Mouse (Mus musculus) retina, postnatal 7 days (tissue): ENCODE measurements around the gene Oosp2.

Experiments used
- DNase-seq: peaks from one replicate; pipeline ENCODE4 v3.0.0-alpha.2; 2012; ENCODE audit warnings: low read depth, low spot score

The Oosp2 gene

GRCm38 (mm10) chr19:11660459-11660858, at the start of gene Oosp2:
Gene Oosp2, minus strand, starts transcription at chr19:11660559.
- no peak for DNase-seq

GRCm38 (mm10) chr19:11698342-11698741, 38.0 kb upstream of the Oosp2 start:
- no peak for DNase-seq

GRCm38 (mm10) chr19:11696755-11697154, 36.4 kb upstream of the Oosp2 start, which contains the start of gene Oosp3:
Gene Oosp3, plus strand, starts transcription at chr19:11697055.
- DNase-seq: no peak

- no peak for DNase-seq
Observed at GRCm38 (mm10) chr19:11691454-11691853, 31.1 kb upstream of the Oosp2 start.

- no peak for DNase-seq
Observed at GRCm38 (mm10) chr19:11690839-11691238, 30.5 kb upstream of the Oosp2 start, which contains the start of gene Oosp1. Gene Oosp1, minus strand, starts transcription at chr19:11691150.

- no peak for DNase-seq
Observed at GRCm38 (mm10) chr19:11661562-11661961, 1.2 kb upstream of the Oosp2 start.

GRCm38 (mm10) chr19:11659142-11659541, 1.2 kb downstream of the Oosp2 start:
- no peak for DNase-seq

- no peak for DNase-seq
Observed at GRCm38 (mm10) chr19:11649564-11649963, 10.8 kb downstream of the Oosp2 start.

- DNase-seq: no peak
Observed at GRCm38 (mm10) chr19:11646166-11646565, 14.2 kb downstream of the Oosp2 start.

- DNase-seq: no peak
Observed at GRCm38 (mm10) chr19:11640732-11641131, 19.6 kb downstream of the Oosp2 start, which contains the start of gene Ms4a3. Gene Ms4a3, minus strand, starts transcription at chr19:11640851.

- DNase-seq: no peak
Observed at GRCm38 (mm10) chr19:11639038-11639437, 21.3 kb downstream of the Oosp2 start.

GRCm38 (mm10) chr19:11635572-11635971, 24.8 kb downstream of the Oosp2 start:
- no peak for DNase-seq

GRCm38 (mm10) chr19:11634330-11634729, 26.0 kb downstream of the Oosp2 start:
- no peak for DNase-seq

GRCm38 (mm10) chr19:11633732-11634131, 26.6 kb downstream of the Oosp2 start:
- DNase-seq: no peak

- no peak for DNase-seq
Observed at GRCm38 (mm10) chr19:11625231-11625630, 35.1 kb downstream of the Oosp2 start.

GRCm38 (mm10) chr19:11624800-11625199, 35.6 kb downstream of the Oosp2 start:
- no peak for DNase-seq

- DNase-seq: no peak
Observed at GRCm38 (mm10) chr19:11623551-11623950, 36.8 kb downstream of the Oosp2 start, which contains the start of gene Ms4a2. Gene Ms4a2, minus strand, starts transcription at chr19:11623719.

- no peak for DNase-seq
Observed at GRCm38 (mm10) chr19:11617983-11618382, 42.4 kb downstream of the Oosp2 start.

GRCm38 (mm10) chr19:11614805-11615204, 45.6 kb downstream of the Oosp2 start:
- no peak for DNase-seq

- no peak for DNase-seq
Observed at GRCm38 (mm10) chr19:11613776-11614443, 46.4 kb downstream of the Oosp2 start.

- no peak for DNase-seq
Observed at GRCm38 (mm10) chr19:11613084-11613483, 47.3 kb downstream of the Oosp2 start.

- DNase-seq: no peak
Observed at GRCm38 (mm10) chr19:11612293-11612692, 48.1 kb downstream of the Oosp2 start.

GRCm38 (mm10) chr19:11611541-11611945, 48.8 kb downstream of the Oosp2 start:
- DNase-seq: peak; percentile 17
